Mouse (Mus musculus) adrenal gland (tissue): ENCODE data around the gene Pola1.

Source experiments
- intact Hi-C: fragments of 180-260 bp; cut with DNase I; formaldehyde crosslinking; loops from one replicate; pipeline ENCODE4 v1.15.1; 2025

Pola1 gene

DNA sequence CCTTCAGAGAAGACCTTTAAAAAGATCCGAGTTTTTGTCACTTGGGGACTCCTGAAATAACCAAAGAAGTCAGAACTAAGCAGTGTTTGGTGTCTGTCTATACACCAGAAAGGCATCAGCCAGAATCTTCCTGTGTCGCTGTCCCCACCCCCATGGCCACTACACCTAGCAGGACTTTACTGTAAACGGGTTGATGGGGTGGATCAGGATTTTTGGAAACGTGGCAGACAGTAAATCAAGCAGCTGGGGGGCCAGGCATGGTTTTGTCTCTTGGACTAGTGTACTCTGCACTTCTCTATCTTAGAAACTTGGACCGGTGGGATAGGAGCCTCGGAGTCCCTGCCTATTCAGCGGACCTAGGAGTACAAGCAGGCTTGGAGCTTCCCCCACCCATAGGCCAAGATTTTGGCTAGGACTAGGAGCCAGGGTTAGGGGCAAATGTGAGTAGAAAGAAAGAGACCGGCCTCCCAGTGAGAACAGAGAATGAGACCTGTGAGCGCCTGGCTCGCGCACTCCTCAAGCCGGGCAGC, 342.0 kb downstream of the Pola1 start:
- intact Hi-C loops: loop anchor here (10.0 kb wide), 2 partner anchors 215 to 265 kb away; no protein-coding TSS in a partner anchor

DNA sequence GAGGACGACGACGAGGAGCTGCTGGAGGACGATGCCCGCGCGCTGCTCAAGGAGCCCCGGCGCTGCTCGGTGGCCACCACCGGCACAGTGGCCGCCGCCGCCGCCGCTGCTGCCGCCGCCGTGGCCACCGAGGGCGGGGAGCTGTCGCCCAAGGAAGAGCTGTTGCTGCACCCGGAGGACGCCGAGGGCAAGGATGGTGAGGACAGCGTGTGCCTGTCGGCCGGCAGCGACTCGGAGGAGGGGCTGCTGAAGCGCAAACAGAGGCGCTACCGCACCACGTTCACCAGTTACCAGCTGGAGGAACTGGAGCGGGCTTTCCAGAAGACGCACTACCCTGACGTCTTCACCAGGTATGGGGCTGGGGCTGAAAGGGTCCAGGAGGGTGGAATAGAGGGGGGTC, 342.9 kb downstream of the Pola1 start:
- intact Hi-C loops: loop anchor here (10.0 kb wide), 2 partner anchors 214 to 266 kb away; no protein-coding TSS in a partner anchor

DNA sequence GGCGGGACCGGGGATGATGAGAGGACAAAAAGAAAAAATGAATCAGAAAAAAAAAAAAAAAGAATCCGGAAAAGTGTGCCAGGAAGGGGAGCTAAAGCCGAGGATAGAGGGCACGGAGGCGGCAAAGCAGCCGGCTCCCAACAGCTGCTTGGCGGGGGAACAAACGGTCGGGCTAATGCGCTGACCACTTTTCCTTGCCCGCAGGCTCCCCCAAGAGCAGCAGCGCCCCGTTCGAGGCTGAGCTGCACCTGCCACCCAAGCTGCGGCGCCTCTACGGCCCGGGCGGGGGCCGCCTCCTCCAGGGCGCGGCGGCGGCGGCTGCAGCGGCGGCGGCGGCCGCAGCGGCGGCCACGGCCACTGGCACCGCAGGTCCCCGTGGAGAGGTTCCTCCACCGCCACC, 343.6 kb downstream of the Pola1 start:
- intact Hi-C loops: loop anchor here (10.0 kb wide), 2 partner anchors 214 to 266 kb away; no protein-coding TSS in a partner anchor

- intact Hi-C loops: loop anchor here (10.0 kb wide), 2 partner anchors 212 to 268 kb away; no protein-coding TSS in a partner anchor
These were observed 345.6 kb downstream of the Pola1 start, which contains the start of gene Arx for GRCm38 (mm10) chrX:93286291-93286893. TSS of gene Arx (plus strand) at chrX:93286445.

DNA sequence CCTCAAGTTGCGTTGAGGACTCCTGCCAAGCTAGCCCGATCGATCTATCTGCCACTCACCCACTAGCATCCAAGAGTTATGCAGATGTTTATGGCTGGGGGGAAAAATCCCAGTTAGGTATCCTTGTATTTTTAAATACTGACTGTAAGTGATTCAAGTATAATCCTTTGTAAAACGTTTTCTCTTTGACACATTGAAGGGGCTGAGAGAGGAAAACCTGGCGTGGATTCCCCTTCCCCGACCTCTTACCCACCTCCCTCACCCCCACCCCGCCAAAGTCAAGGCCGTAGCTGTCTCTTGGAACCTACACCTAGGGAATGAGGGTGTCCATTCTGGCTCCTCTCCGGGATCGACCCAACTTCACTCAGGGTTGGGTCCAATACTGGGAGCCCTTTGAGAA, 346.9 kb downstream of the Pola1 start:
- intact Hi-C loops: loop anchor here (10.0 kb wide), 2 partner anchors 210 to 270 kb away; no protein-coding TSS in a partner anchor

DNA sequence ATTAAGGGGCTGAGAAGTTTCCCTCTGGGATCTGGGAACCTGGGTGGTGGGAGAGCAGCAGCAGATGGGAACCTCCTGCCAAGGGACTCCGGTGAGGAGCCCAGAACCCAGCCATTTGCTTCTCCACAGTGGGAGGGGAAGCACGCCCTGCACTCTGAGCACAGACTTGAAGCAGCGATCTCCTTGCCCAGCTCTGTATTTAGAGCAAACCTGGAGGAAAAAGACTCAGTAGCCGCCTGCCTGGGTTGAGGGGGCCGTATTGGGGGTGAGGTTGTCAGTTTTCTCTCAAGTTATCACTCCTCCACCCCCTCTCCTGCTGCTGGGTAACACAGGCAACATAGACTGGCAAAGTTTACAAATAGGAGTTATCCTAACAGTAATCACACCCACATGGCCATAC, 350.2 kb downstream of the Pola1 start:
- intact Hi-C loops: loop anchor here (2.0 to 10.0 kb wide), 3 partner anchors 183 to 273 kb away; no protein-coding TSS in a partner anchor

DNA sequence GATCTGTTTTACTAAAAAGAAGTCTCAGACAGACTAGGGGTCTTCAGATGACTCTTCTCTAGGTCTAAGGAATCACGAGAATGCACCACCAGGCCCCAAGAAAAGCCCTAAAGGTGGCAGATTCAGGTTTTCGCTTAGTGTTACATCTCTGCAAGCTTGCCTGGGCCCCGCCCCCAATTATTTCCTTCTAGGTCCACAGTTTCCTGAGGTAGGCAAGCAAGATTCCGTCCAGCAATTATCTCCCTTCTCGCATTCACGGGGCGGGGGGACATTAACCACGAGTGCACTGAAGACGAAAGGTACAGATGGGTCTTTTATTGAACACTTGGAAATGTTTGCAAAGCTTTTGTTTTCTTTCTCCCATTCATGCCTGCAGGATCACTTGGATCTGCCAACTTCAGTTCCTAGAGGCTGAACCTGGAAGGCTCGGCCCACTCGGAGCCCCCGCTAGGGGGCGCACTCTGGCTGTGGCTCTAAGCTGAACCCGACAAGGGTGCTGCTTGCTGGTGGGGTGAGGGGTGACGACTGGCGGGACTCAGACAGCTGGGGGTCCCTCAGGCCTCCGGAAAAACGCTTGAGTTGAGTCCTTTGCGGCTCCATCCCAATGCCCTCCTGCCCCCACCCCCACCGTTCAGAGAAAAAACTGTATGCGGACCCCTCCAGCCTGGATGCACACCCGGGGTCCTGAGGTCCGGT, 350.8 kb downstream of the Pola1 start:
- intact Hi-C loops: loop anchor here (10.0 kb wide), 2 partner anchors 206 to 274 kb away; no protein-coding TSS in a partner anchor

GRCm38 (mm10) chrX:93279940-93280339, 352.0 kb downstream of the Pola1 start:
- intact Hi-C loops: loop anchor here (10.0 kb wide), 2 partner anchors 205 to 275 kb away; no protein-coding TSS in a partner anchor

DNA sequence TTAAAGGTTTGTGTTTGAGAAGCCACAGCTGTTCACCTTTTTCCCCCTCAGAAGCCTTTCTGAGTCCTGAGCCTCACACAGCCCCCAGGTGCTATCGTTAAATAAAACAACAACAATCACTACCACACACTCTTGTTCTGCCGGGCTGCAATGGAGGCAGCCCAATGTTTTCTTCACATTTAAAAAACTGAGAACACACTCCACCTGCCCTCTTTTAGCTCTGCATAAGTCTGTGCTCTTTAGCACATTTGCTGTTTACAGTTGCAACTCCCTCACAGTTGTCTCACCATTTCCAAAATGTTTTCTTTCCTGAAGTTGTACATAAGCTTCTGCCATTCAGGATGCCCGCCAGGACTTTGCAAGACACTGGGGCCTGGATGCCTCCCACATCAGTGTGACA, 356.3 kb downstream of the Pola1 start:
- intact Hi-C loops: no loop called here
